Mouse (Mus musculus): ENCODE measurements around the gene Rnf34.
A peak's percentile ranks its signal among the peaks of the same experiment; 100 is the strongest.

The Rnf34 gene

GRCm38 (mm10) chr5:122849521-122850318, at the start of gene Rnf34:
Gene Rnf34 (plus strand): TSS chr5:122850048.
- peak; percentile 89 for DNase-seq (ENCODE audit: low spot score)

GRCm38 (mm10) chr5:122800345-122801010, 49.4 kb upstream of the Rnf34 start:
- DNase-seq (ENCODE audit: low spot score) = no peak

GRCm38 (mm10) chr5:122801684-122802083, 48.2 kb upstream of the Rnf34 start:
- DNase-seq (ENCODE audit: low spot score) = no peak

GRCm38 (mm10) chr5:122802706-122803105, 47.1 kb upstream of the Rnf34 start:
- no peak for DNase-seq (ENCODE audit: low spot score)

- no peak for DNase-seq (ENCODE audit: low spot score)
Measured at GRCm38 (mm10) chr5:122805503-122805902, 44.3 kb upstream of the Rnf34 start.

GRCm38 (mm10) chr5:122811364-122812079, 38.3 kb upstream of the Rnf34 start:
- DNase-seq (ENCODE audit: low spot score) = peak; percentile 51

- DNase-seq (ENCODE audit: low spot score) = no peak
Measured at GRCm38 (mm10) chr5:122812699-122813098, 37.1 kb upstream of the Rnf34 start.

GRCm38 (mm10) chr5:122820777-122821523, 28.9 kb upstream of the Rnf34 start, which contains the start of gene Anapc5:
Gene Anapc5 (minus strand): TSS chr5:122821339.
- DNase-seq (ENCODE audit: low spot score) = peak; percentile 90

GRCm38 (mm10) chr5:122821524-122821885, 28.3 kb upstream of the Rnf34 start:
- DNase-seq (ENCODE audit: low spot score) = no peak

GRCm38 (mm10) chr5:122822441-122822840, 27.4 kb upstream of the Rnf34 start:
- no peak for DNase-seq (ENCODE audit: low spot score)

- no peak for DNase-seq (ENCODE audit: low spot score)
Measured at GRCm38 (mm10) chr5:122823976-122824375, 25.9 kb upstream of the Rnf34 start.

- DNase-seq (ENCODE audit: low spot score) = no peak
Measured at GRCm38 (mm10) chr5:122824450-122824849, 25.4 kb upstream of the Rnf34 start.

GRCm38 (mm10) chr5:122825099-122825498, 24.7 kb upstream of the Rnf34 start:
- DNase-seq (ENCODE audit: low spot score) = no peak

GRCm38 (mm10) chr5:122832536-122832935, 17.3 kb upstream of the Rnf34 start:
- DNase-seq (ENCODE audit: low spot score) = no peak

GRCm38 (mm10) chr5:122832996-122833395, 16.9 kb upstream of the Rnf34 start:
- DNase-seq (ENCODE audit: low spot score) = no peak

GRCm38 (mm10) chr5:122841126-122841525, 8.7 kb upstream of the Rnf34 start:
- DNase-seq (ENCODE audit: low spot score) = no peak

GRCm38 (mm10) chr5:122843799-122844198, 6.0 kb upstream of the Rnf34 start:
- DNase-seq (ENCODE audit: low spot score) = no peak

GRCm38 (mm10) chr5:122850319-122851002, 613 bp downstream of the Rnf34 start:
- peak; percentile 7 for DNase-seq (ENCODE audit: low spot score)

GRCm38 (mm10) chr5:122852611-122853010, 2.8 kb downstream of the Rnf34 start:
- DNase-seq (ENCODE audit: low spot score) = no peak

- DNase-seq (ENCODE audit: low spot score) = no peak
Measured at GRCm38 (mm10) chr5:122855858-122856257, 6.0 kb downstream of the Rnf34 start.

- no peak for DNase-seq (ENCODE audit: low spot score)
Measured at GRCm38 (mm10) chr5:122863053-122863452, 13.2 kb downstream of the Rnf34 start.

Measured in urinary bladder, postnatal 25 days (tissue).